Mouse (Mus musculus) retina, postnatal 1 day (tissue): ENCODE data around the gene Chid1.
A peak's percentile ranks its signal among the peaks of the same experiment; 100 is the strongest.

Source experiments
- DNase-seq: peaks from one replicate; pipeline ENCODE4 v3.0.0-alpha.2; 2012

Chid1 gene

GRCm38 (mm10) chr7:141539556-141540311, at the start of gene Chid1:
Chid1 (minus strand) TSS chr7:141539857.
- DNase-seq = peak; percentile 99

- DNase-seq = no peak
These were observed 49.2 kb upstream of the Chid1 start for GRCm38 (mm10) chr7:141588890-141589289.

GRCm38 (mm10) chr7:141585881-141586280, 46.2 kb upstream of the Chid1 start:
- no peak for DNase-seq

- DNase-seq = no peak
These were observed 45.6 kb upstream of the Chid1 start for GRCm38 (mm10) chr7:141585288-141585687.

GRCm38 (mm10) chr7:141584048-141584841, 44.6 kb upstream of the Chid1 start:
- DNase-seq = no peak

DNA sequence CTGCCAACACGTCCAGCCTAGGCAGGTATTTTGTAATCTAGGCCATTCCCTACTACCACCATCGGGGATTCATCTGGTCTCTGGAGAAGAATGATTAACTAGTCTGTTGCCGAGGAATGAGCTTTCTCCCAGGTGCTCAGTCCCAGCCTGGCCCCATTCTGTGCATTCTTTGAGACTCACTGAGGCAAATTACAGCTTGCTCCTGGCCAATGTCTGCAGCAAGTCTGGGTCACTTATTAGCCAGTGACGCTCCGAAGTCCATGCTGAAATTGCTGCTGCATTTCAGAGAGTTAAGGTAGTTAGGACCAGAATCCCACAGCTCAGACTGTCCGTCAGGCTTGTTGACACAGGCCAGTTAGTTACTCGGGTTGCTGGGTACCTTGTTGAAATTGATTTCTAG, 41.7 kb upstream of the Chid1 start:
- DNase-seq = no peak

DNA sequence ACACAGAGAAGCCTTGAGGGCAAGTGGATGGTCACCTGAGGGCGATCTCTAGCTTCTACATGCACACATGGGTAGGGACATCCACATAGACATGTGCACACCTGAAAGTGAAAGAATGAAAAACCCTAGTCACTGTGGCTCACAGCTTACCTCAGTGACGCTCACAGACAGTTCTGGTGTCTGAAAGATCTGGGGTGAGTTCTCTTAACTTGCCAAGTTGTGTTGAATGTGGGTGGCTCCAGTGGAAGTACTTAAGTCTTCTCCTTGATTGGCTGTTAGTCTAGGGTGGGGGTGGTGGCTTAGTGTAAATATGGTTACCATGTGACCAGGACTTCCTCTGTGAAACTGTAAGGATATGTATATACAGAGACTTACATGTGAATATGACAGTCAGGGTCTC, 39.3 kb upstream of the Chid1 start:
- DNase-seq = no peak

DNA sequence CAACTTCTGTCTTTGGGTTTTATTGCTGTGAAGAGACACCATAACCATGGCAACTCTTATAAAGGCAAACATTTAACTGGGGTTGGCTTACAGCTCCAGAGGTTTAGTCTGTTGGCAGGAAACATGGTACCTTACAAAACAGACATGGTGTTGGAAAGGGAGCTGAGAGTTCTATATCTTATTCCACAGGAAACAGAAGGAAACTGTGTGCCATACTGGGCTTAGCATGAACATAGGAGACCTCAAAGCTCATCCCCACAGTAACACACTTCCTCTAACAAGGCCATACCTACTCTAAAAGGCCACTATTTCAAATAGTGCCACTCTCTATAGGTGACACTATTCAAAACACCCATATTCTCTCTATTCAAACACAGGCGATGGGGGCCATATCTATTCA, 38.9 kb upstream of the Chid1 start:
- no peak for DNase-seq

DNA sequence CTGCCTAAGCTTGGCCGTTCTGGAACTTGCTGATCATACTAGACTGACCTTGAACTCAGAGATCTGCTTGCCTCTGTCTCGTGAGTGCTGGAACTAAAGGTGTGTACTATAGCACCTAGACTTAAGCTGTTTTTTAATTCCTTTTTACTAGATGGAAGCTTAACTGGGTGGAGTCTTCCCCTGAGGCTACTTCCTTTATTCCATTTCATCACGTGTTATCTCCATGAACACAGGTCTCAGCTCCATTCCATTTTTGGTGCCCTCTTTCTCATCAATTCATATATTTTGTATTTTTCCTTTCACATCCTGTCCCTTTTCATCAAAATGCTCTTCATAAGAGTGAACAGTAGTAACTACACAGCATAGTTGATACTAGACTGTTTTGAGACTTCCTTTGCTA, 38.1 kb upstream of the Chid1 start:
- no peak for DNase-seq

DNA sequence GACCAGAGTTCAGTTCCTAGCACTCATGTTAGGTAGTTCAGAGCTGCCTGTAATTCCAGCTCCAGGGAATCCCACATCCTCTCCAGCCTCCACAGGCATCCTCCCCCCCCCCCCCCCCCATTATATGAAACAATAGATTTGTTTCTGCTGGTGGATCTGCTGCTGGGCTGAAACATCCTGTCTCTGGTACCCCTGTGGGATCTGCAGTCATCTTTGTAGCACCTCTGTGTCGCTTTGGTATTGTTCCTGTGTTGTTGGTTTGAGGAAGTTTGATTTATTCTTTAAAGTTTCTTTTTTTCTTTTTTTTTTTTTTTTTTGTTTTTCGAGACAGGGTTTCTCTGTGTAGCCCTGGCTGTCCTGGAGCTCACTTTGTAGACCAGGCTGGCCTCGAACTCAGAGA, 35.8 kb upstream of the Chid1 start:
- no peak for DNase-seq

DNA sequence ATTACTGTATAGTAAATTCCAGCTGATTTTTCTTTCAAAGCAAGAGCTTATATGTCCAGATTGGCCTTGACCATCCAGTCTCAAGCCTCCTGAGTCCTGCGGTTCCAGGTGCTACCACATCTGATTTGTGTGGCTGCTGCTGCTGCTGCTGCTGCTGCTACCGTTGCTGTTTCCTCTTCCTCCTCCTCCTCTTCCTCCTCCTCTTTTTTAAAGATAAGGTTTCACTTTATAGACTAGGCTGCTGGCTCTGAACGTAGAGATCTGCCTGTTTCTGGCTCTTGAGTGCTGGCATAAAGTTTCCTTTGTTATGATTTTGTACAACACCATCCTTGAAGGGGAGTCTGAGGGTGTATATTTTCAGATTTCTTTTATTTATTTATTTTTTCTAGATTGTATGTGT, 34.4 kb upstream of the Chid1 start:
- DNase-seq = no peak

DNA sequence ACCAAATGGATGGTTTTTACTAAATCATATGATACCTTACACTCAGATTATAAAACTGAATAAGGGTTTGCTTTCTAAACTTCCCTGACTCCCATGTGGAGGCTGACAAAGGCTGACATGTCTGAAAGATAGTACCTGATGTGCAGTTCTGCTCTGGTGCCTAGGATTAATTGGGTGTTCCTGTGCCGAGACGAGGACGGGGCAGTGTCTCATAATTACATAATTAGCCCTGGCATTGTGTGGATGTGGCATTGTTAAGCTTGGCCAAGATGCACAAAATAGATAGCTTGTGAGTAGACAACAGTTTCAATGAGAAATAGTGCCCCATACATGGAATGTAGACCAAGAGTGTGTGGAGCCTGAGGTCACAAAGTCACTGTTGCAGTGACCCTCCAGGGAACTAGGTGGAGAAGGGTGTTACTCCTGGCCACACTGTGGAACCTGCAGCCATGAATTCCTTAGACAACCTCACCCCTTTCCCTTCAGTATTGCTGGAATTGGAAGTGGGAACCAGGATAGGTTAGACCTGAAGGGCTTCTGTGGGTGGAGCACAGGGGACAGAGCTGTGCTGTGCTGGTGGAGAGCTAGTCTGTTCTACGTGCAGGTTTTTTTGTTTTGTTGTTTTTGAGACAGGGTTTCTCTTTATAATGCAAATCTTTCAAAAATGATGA, 31.1 kb upstream of the Chid1 start:
- DNase-seq = no peak

DNA sequence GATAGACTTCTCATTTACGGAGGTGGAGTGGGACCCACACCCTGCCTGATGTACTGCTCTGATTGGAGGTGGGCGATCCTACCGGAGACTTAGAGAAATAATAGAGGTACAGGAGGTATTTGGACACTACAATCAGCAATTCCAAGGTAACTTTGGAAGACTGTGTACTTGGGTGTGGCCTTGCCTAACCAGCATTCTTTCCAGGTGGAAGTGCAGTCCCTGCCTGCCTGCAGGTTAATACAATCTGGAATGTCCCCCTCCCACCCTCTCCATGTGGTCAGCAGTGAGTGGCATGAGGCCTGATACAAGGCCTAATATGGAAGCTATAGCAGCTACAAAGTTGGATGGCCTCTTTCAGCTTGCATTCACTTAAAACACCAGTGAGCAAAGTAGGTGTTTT, 30.3 kb upstream of the Chid1 start:
- no peak for DNase-seq

GRCm38 (mm10) chr7:141569283-141569803, 29.7 kb upstream of the Chid1 start:
- no peak for DNase-seq

GRCm38 (mm10) chr7:141566587-141566986, 26.9 kb upstream of the Chid1 start:
- no peak for DNase-seq

DNA sequence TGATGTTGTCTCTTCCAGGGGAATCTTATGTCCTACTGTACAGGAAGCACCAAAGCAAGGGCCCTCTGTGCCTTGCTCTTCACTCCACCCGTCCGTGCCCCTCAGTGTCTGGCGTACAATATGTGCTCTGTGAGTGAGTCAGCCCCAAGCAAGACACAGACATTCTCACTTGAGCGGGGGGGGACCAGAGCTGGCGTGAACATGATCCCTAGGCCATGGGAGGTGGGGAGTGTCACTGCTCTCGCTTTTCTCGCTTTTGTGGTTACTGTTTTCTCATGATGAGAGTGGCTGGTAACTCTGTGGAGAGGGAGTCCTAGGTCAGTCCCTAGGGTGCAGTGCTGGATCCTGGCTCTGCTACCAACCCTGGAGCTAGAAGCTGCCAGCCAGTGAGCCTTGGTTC, 24.9 kb upstream of the Chid1 start:
- DNase-seq = no peak

DNA sequence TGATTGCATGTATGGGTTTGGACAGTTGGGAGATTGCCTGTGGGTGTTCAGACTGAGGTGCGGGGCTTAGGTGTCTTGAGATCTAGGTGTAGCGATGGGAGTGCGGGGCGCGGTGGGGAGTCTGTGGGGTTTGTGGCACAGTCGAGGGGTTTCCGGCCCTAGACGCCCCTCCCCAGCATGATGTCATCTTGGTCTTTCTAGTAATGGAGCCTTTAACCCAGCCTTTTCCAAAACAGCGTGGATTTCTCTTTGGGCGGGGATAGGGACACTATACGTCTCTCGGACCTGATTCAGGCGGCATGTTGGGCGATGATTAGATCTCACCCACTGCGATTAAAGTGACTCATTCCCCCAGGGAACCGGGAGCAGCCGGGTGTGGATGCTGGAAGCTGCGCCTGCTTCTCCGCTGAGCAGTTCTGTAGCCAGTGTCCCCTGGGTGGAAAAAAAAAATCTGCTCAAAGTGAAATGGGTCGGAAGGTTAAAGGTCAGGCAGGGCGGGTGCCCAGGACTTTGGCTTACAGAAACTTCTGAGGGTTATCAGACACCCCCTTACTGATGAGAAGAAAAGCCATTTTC, 23.3 kb upstream of the Chid1 start:
- peak; percentile 59 for DNase-seq

DNA sequence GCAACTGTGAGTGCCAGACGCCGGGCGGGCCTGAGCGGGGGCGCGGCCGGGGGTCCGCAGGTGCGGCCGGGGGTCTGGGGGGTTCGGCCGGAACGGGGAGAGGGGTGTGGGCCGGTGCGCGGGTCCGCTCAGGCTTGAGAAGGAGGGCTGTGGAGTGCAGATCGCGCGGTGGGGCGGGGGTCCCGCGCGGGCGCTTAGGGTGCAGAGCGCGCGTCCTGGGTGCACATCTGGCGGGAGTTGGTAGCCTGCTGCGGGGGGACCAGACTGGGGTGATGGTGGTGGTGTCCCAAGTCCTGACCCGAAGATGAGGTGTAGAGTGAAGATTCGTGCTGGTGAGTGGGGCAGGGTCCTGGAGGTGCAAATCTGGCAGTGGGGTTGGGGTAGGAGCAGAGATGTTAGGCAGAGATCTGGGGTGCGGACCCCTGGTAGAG, 22.8 kb upstream of the Chid1 start:
- DNase-seq = no peak

DNA sequence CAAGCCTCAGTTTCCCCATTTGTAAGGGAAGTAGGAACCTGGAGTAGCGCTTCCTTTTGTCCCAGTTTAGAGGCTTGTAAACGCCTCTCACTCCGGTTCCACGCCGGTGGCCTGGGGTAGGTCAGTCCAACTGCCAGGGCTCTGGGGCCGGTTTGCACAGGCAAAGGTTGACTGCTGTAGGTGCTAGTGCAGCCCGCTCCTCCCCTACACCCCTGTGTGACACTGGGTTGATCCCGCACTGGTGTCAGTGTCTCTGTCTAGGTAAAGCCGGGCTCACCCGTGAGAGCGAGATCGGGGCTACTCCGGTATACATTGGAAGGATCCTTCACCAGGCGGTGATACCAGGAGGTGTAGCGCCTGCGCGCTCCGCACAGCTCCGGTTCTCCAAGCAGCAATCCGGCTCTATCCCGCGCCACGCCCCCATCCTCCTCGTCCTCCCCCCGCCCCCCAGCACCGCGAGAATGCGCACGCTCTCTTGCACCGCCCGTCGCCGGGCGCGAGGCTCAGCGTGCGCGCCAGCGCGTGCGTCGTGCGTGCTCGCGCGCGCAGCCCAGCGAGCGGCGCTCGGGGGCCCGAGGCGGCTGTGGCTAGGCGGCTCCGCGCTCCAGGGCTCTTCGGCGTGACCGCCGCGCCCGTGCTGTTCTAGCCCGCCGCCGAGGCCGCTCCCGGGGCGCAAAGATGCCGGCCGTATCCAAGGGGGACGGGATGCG, 22.2 kb upstream of the Chid1 start, which contains the start of gene Ap2a2:
Gene Ap2a2, plus strand, starts transcription at position 492 of the 710 bp plus-strand sequence.
- DNase-seq = peak; percentile 97

DNA sequence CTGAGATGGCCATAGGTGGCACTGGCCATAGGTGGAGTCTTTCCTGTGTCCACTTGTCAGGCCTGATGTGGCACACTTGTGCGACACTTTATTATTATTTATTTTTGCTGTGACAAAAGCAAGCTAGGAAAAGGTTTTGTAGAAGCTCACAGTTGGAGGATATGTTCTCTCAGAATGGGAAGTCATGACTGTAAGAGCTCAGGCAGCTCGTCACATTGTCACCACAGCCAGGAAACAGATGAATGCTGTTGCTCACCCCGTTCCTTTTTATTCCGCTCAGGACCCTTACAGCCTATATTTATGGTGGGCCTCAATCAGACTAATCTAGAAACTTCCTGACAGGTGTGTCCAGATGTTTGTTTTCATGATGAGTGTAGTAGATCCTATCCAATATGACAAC, 20.8 kb upstream of the Chid1 start:
- no peak for DNase-seq

DNA sequence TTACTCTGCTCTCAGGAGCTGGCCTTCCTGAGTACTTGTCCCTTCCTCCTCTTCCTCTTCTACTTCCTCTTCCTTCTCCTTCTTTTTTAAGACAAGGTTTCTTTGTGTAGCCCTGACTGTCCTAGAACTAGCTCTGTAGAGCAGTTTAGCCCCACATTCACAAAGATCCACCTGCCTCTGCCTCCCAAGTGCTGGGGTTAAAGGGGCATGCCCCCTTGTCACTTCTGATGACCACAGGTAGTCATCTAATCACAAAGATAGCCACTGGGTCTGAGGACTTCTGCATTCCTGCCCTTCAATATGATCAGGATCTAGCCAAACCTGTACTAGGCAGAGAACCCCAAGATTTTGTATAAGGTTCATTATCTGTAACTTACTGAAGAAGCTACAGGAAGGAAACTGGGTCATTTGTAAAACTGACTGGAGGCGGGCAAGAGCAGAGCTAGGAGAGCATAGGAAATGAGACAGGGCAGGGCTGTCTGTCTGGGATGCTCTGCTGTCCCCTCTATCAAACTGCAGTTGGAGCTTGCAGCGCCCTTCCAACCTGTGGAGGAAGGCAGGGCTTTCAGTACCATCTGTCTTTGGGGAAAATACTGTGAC, 20.2 kb upstream of the Chid1 start:
- no peak for DNase-seq

GRCm38 (mm10) chr7:141558946-141559345, 19.3 kb upstream of the Chid1 start:
- DNase-seq = no peak
